Mouse (Mus musculus): ENCODE measurements around the gene Stoml2. TPM values are rescaled to one million over a fixed set of nuclear protein-coding genes. Genes with fewer than 3 reads are reported as not detected.

Gene Stoml2
- total RNA-seq (2021): 200 and 206 TPM in 2 replicates
- long read RNA-seq, experiment 1, transcript Stoml2-201 (10 exons, 1,874 nt): major isoform, 289 of 340 reads
- long read RNA-seq, experiment 1, partial matches to known transcripts: 17 of 340 reads
- long read RNA-seq, experiment 1, other reads (novel, unspliced or antisense): 33 of 340 reads
- long read RNA-seq, experiment 2, transcript Stoml2-201 (10 exons, 1,874 nt): major isoform, 211 of 251 reads
- long read RNA-seq, experiment 2, partial matches to known transcripts: 16 of 251 reads
- long read RNA-seq, experiment 2, other reads (novel, unspliced or antisense): 24 of 251 reads

GRCm38 (mm10) chr4:43031237-43031995 is at the start of gene Stoml2:
TSS of gene Stoml2 (minus strand) at chr4:43031710.
- DNase-seq: peak; percentile 96

- no peak for DNase-seq
Measured at GRCm38 (mm10) chr4:43078071-43078718, 46.7 kb upstream of the Stoml2 start.

- no peak for DNase-seq
Measured at GRCm38 (mm10) chr4:43074923-43075322, 43.4 kb upstream of the Stoml2 start.

GRCm38 (mm10) chr4:43065471-43065870 is 34.0 kb upstream of the Stoml2 start:
- no peak for DNase-seq

GRCm38 (mm10) chr4:43060286-43060685 is 28.8 kb upstream of the Stoml2 start:
- no peak for DNase-seq

DNA sequence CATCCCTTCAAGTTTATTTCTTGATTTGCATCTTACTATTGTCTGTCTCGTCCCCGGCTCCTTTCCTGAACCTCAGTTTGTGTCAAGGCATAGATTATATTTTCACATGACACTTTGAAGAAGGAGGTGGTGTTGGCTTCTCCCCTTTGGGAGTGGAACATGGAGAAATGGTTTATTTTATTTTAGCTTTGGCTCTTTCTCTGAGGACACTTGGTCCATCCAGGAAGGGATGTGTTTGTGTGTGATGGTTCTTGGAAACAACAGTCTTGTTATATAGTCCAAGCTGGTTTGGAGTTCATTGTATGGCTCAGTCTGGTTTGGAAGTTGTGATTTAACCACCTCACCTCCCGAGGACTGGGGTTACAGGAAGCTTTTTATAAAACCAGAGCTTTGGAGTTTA is 28.2 kb upstream of the Stoml2 start:
- no peak for DNase-seq

DNA sequence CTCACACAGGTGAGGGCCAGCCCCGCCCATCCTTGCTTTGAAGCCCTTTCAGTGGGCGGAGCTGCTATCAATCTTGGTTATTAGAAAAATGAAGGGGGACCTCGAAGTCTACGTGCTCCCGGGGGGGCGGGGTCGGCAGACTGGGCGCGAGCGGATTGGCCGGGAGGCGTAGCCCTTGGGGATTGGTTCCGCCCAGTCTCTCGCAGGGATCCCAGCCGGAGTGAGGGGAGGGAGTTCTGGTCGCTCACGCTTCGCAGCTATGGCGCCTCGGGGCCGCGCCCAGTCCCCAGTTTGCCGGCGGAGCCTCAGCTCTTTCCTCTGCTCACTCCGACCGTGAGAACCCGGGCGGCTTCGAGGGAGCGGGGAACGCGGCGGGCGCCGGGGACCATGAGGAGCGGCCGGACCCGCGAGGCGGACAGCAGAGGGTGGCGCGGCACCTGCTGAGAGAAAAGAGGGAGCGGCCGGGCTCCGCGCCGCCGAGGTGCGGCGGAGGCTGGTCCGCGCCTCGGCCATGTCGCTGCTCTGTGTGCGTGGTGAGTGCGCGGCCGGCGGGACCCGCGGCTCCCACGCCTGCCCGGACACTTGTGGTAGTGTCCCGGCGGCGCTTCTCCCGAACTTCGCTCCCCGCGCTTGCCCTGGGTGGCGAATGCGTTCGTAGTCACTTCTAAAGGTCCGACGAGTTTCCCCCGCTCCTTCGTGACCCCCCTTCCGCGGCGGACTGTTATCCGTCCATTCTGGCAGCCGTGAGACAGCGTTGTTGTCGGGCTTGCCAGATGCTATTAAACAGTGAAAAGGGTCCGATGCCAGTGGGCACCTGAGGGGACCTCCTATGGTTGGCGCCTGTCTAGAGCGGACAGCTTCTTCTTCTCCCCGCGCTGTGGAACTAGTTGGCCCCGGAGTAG is 27.5 kb upstream of the Stoml2 start, which contains the start of gene Unc13b:
TSS of gene Unc13b (plus strand) at position 201 of the 902 bp plus-strand sequence.
- peak; percentile 97 for DNase-seq

- no peak for DNase-seq
Measured at GRCm38 (mm10) chr4:43058392-43058752, 26.9 kb upstream of the Stoml2 start.

GRCm38 (mm10) chr4:43057654-43058053 is 26.1 kb upstream of the Stoml2 start:
- no peak for DNase-seq

GRCm38 (mm10) chr4:43052627-43053026 is 21.1 kb upstream of the Stoml2 start:
- peak; percentile 46 for DNase-seq

- DNase-seq: peak; percentile 85
Measured at GRCm38 (mm10) chr4:43047231-43047630, 15.7 kb upstream of the Stoml2 start.

- no peak for DNase-seq
Measured at GRCm38 (mm10) chr4:43046607-43047006, 15.1 kb upstream of the Stoml2 start.

DNA sequence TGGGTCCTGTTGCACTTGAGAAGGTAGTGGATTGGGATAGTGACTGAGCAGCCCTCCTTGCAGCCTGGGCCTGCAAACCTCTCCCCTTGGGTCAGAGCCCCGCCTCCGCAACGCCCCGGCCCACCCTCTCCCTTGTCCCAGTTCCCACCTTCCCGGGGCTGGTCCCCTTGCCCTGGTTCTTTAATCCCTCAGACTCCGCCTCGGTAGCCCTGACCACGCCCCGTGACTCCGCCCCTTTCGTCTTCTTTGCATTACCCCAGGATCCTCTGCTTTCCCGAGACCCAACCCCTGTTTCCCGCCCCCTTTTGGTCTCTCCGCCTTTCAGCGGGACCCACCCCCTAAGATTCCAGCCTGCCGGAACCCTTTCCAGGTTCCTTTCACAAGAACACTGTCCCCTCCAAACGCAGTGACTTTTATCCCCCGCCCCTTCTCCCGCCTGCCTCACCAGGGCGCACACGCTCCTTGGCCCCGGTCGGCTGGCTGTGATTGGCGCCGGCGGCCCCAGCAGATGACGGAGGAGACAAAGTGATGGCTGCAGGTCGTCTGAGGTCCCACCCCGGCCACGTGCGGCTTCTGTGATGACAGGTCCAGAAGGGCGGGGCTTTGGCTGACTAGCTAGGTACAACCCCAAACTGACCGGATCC is 14.3 kb upstream of the Stoml2 start, which contains the start of gene Fam214b:
TSS of gene Fam214b (minus strand) at position 562 of the 644 bp plus-strand sequence.
- peak; percentile 99 for DNase-seq

DNA sequence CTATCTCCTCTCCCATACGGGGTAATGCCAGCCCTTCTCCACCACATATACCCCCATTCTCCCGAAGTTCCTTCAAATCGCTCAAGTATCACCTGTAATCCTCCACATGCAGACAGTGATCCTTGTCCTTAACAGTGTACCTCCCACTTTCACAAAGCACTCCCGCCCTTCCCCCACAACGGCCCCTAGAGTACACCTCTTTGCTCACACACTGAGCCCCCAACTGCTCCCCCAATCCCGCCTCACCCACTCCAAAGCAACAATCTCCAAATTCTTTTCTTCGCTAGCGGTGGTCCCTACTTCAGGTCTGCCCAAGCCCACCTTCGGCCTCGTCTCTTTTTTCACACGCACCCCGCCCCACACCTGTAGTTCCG is 13.8 kb upstream of the Stoml2 start:
- no peak for DNase-seq

GRCm38 (mm10) chr4:43044673-43045072 is 13.2 kb upstream of the Stoml2 start:
- peak; percentile 56 for DNase-seq

GRCm38 (mm10) chr4:43043644-43044357 is 12.3 kb upstream of the Stoml2 start:
- DNase-seq: peak; percentile 81

GRCm38 (mm10) chr4:43040881-43041547 is 9.5 kb upstream of the Stoml2 start:
- DNase-seq: peak; percentile 68

- peak; percentile 99 for DNase-seq
Measured at GRCm38 (mm10) chr4:43040114-43040572, 8.6 kb upstream of the Stoml2 start.

- DNase-seq: no peak
Measured at GRCm38 (mm10) chr4:43039609-43040008, 8.1 kb upstream of the Stoml2 start.

All from adrenal gland, postnatal 14 days (tissue).